Mouse (Mus musculus) C2C12 (cell line): ENCODE data around the gene Atxn7l1.

Experiments used
- CTCF ChIP-seq: IDR thresholded peaks from one replicate; pipeline ENCODE4 v1.5.1; 2011; ENCODE audit not compliant: control insufficient read depth, insufficient read depth, insufficient read length
- MYOG ChIP-seq: IDR thresholded peaks from one replicate; pipeline ENCODE4 v1.6.1; 2011; ENCODE audit not compliant: control insufficient read depth, insufficient read length; ENCODE audit errors: extremely low read depth

GRCm38 (mm10) chr12:33359878-33360482 is 212.5 kb downstream of the Atxn7l1 start:
- TF ChIP-seq CTCF: no peak
- TF ChIP-seq MYOG: no peak
